Mouse (Mus musculus): ENCODE results near the gene Pex11b. TPM values are rescaled to one million over a fixed set of nuclear protein-coding genes. Genes with fewer than 3 reads are reported as not detected.

Pex11b gene
- polyA plus RNA-seq, 1 experiment, result 0.24 TPM

GRCm38 (mm10) chr3:96693579-96693978 lies 58.4 kb downstream of the Pex11b start:
- TF ChIP-seq TAL1 (IDR thresholded peaks at IDR 0.05; ENCODE audit: low read length) (no peak), GATA1 (IDR thresholded peaks at IDR 0.05; ENCODE audit: low read length) (no peak)
- Histone ChIP-seq H3K27me3 (ENCODE audit: control insufficient read depth) (peaks cover 24% of the 10 kb centered on the region), H3K9me3 (ENCODE audit: control insufficient read depth, low read length) (no peaks in the 10 kb centered on the region), H3K4me3 (replicated peaks) (no peak overlapping the region), H3K36me3 (ENCODE audit: control insufficient read depth) (no peaks in the 10 kb centered on the region), H3K4me1 (ENCODE audit: control insufficient read depth) (peaks cover 22% of the 10 kb centered on the region)

Other genes starting within 250 kb of the Pex11b start
- not detected in 2 replicates for gene BC107364, start 183.1 kb upstream of the Pex11b start, polyA plus RNA-seq (2012)
- gene Hfe2, start 110.2 kb upstream of the Pex11b start, polyA plus RNA-seq (2012), result not detected in 2 replicates
- 0.76 and 1.4 TPM in 2 replicates for gene Txnip, start 77.4 kb upstream of the Pex11b start, polyA plus RNA-seq (2012)
- not detected in 2 replicates for gene Gm16253, start 58.4 kb upstream of the Pex11b start, polyA plus RNA-seq (2012)
- 1.1 TPM in 2 replicates for gene Polr3gl, start 41.2 kb upstream of the Pex11b start, polyA plus RNA-seq (2012)
- not detected in 2 replicates for gene Ankrd34a, start 38.7 kb upstream of the Pex11b start, polyA plus RNA-seq (2012)
- gene Lix1l, start 34.2 kb upstream of the Pex11b start, polyA plus RNA-seq (2012), result 0.01 TPM in 1 of 2 replicates, not detected in the other
- gene Rbm8a, start 5.4 kb upstream of the Pex11b start, polyA plus RNA-seq (2012), result 14.3 and 18.4 TPM in 2 replicates
- 0.01 TPM in 1 of 2 replicates, not detected in the other for gene Gm42957, start 98 bp downstream of the Pex11b start, polyA plus RNA-seq (2012)
- not detected in 2 replicates for gene Itga10, start 10.2 kb downstream of the Pex11b start, polyA plus RNA-seq (2012)
- 0.02 TPM in 1 of 2 replicates, not detected in the other for gene Ankrd35, start 34.8 kb downstream of the Pex11b start, polyA plus RNA-seq (2012)
- gene Pias3, start 61.0 kb downstream of the Pex11b start, polyA plus RNA-seq (2012), result 0.52 and 0.75 TPM in 2 replicates
- 0.05 and 0.06 TPM in 2 replicates for gene Nudt17, start 73.2 kb downstream of the Pex11b start, polyA plus RNA-seq (2012)
- 1.2 TPM in 2 replicates for gene Polr3c, start 92.3 kb downstream of the Pex11b start, polyA plus RNA-seq (2012)
- gene Rnf115, start 92.3 kb downstream of the Pex11b start, polyA plus RNA-seq (2012), result 0.76 and 0.98 TPM in 2 replicates
- not detected in 2 replicates for gene Pdzk1, start 193.9 kb downstream of the Pex11b start, polyA plus RNA-seq (2012)
- not detected in 2 replicates for gene Cd160, start 194.0 kb downstream of the Pex11b start, polyA plus RNA-seq (2012)